Mouse (Mus musculus) heart, postnatal 14 days (tissue): ENCODE data around the gene Alox8. TPM values are rescaled to one million over a fixed set of nuclear protein-coding genes. Genes with fewer than 3 reads are reported as not detected.

ENCODE experiments used
- total RNA-seq, 2 experiments: library from RNA; stranded (reverse); gene quantifications; 2 replicates each; pipeline ENCODE4 v1.2.3; 2021

Alox8 gene
- total RNA-seq, 2 experiments from 2014 or later: 0.88 to 1.7 TPM

Other genes starting within 250 kb of the Alox8 start
- 10 to 100 TPM; 37.9 to 46.1 TPM for gene Arhgef15, start 240.4 kb downstream of the Alox8 start, total RNA-seq
- 1 to 10 TPM; 4.5 to 5.5 TPM for gene Slc25a35, start 229.7 kb downstream of the Alox8 start, total RNA-seq
- 10 to 100 TPM; 51.9 to 61.2 TPM for gene Rangrf, start 222.7 kb downstream of the Alox8 start, total RNA-seq
- gene Pfas, start 189.4 kb downstream of the Alox8 start, total RNA-seq: 1 to 10 TPM; 7.6 to 7.7 TPM
- gene Ctc1, start 181.9 kb downstream of the Alox8 start, total RNA-seq: 10 to 100 TPM; 13.1 to 16.5 TPM
- gene Aurkb, start 152.2 kb downstream of the Alox8 start, total RNA-seq: 1 to 10 TPM; 3.6 to 8.1 TPM
- gene Borcs6, start 138.1 kb downstream of the Alox8 start, total RNA-seq: 10 to 100 TPM; 15.9 to 16.2 TPM
- 1 to 10 TPM; 5.2 to 5.4 TPM for gene Tmem107, start 127.0 kb downstream of the Alox8 start, total RNA-seq
- gene Vamp2, start 109.4 kb downstream of the Alox8 start, total RNA-seq: 10 to 100 TPM; 68.8 to 72.6 TPM
- gene Per1, start 102.6 kb downstream of the Alox8 start, total RNA-seq: 100 to 1,000 TPM; 100 to 103 TPM
- gene Hes7, start 77.4 kb downstream of the Alox8 start, total RNA-seq: under 1 TPM; 0.14 to 0.32 TPM
- under 1 TPM; 0.33 to 0.44 TPM for gene 9130213A22Rik, start 75.3 kb downstream of the Alox8 start, total RNA-seq
- gene Aloxe3, start 71.9 kb downstream of the Alox8 start, total RNA-seq: not detected
- gene Alox12b, start 40.9 kb downstream of the Alox8 start, total RNA-seq: not detected
- gene Gucy2e, start 39.2 kb upstream of the Alox8 start, total RNA-seq: 1 to 10 TPM in 1 of 2 experiments, under 1 TPM in 1; 1.00 to 1.3 TPM
- gene Cntrob, start 125.9 kb upstream of the Alox8 start, total RNA-seq: 1 to 10 TPM; 3.4 to 6.1 TPM
- 10 to 100 TPM; 54.0 to 61.4 TPM for gene Trappc1, start 126.1 kb upstream of the Alox8 start, total RNA-seq
- gene Kcnab3, start 128.4 kb upstream of the Alox8 start, total RNA-seq: under 1 TPM; 0.51 to 0.67 TPM
- under 1 TPM; 0.34 to 0.48 TPM for gene Rnf227, start 142.6 kb upstream of the Alox8 start, total RNA-seq
- gene Chd3, start 171.6 kb upstream of the Alox8 start, total RNA-seq: 10 to 100 TPM; 45.4 to 47.4 TPM
- gene Naa38, start 197.6 kb upstream of the Alox8 start, total RNA-seq: 10 to 100 TPM; 85.4 to 91.7 TPM
- gene Cyb5d1, start 197.8 kb upstream of the Alox8 start, total RNA-seq: 10 to 100 TPM; 25.0 to 29.3 TPM
- gene Tmem88, start 200.4 kb upstream of the Alox8 start, total RNA-seq: 10 to 100 TPM; 37.4 to 39.6 TPM
- 10 to 100 TPM; 45.7 to 50.6 TPM for gene Kdm6b, start 215.8 kb upstream of the Alox8 start, total RNA-seq